Mouse (Mus musculus) B cell, adult (primary cell): ENCODE measurements around the gene Fbxw27. TPM values are rescaled to one million over a fixed set of nuclear protein-coding genes. Genes with fewer than 3 reads are reported as not detected.

Source experiments
- total RNA-seq: library from RNA; stranded (reverse); gene quantifications from 4 replicates; pipeline ENCODE4 v1.2.4, GENCODE M21; 2023; ENCODE audit not compliant: inconsistent age

Gene Fbxw27
- total RNA-seq, result not detected in 4 replicates

GRCm38 (mm10) chr9:109790570-109790969 lies at the start of gene Fbxw27:
Gene Fbxw27 (minus strand): TSS chr9:109790670.

GRCm38 (mm10) chr9:109832391-109833087 lies 42.1 kb upstream of the Fbxw27 start, which contains the start of gene Nme6:
Gene Nme6 (plus strand): TSS chr9:109832749.

GRCm38 (mm10) chr9:109811980-109812379 lies 21.5 kb upstream of the Fbxw27 start, which contains the start of gene Spink8:
Gene Spink8 (plus strand): TSS chr9:109812280.

GRCm38 (mm10) chr9:109745989-109746388 lies 44.5 kb downstream of the Fbxw27 start, which contains the start of gene Fbxw26:
Gene Fbxw26 (minus strand): TSS chr9:109746089.

Other genes starting within 250 kb of the Fbxw27 start
- not detected in 4 replicates for gene Fbxw15, start 222.4 kb downstream of the Fbxw27 start, total RNA-seq
- not detected in 4 replicates for gene Fbxw24, start 164.6 kb downstream of the Fbxw27 start, total RNA-seq
- gene Fbxw25, start 126.0 kb downstream of the Fbxw27 start, total RNA-seq, result not detected in 4 replicates
- not detected in 4 replicates for gene Fbxw18, start 88.0 kb downstream of the Fbxw27 start, total RNA-seq
- not detected in 4 replicates for gene Fbxw26, start 44.6 kb downstream of the Fbxw27 start, total RNA-seq
- gene Spink8, start 21.6 kb upstream of the Fbxw27 start, total RNA-seq, result not detected in 4 replicates
- 10.6 to 15.2 TPM (median 14.1 TPM) in 4 replicates for gene Nme6, start 42.1 kb upstream of the Fbxw27 start, total RNA-seq
- gene Camp, start 58.9 kb upstream of the Fbxw27 start, total RNA-seq, result 0.96 to 1.2 TPM (median 0.99 TPM) in 4 replicates
- 9.2 to 11.9 TPM (median 9.8 TPM) in 4 replicates for gene Cdc25a, start 84.9 kb upstream of the Fbxw27 start, total RNA-seq
- 66.8 to 78.6 TPM (median 74.1 TPM) in 4 replicates for gene Map4, start 140.8 kb upstream of the Fbxw27 start, total RNA-seq